Mouse (Mus musculus): ENCODE measurements around the gene Gclm.
"Not testable (repeated sequence)": the region's sequence is repeated elsewhere in the genome, so short reads cannot be mapped to it uniquely, and the experiment has no call there.

The Gclm gene

DNA sequence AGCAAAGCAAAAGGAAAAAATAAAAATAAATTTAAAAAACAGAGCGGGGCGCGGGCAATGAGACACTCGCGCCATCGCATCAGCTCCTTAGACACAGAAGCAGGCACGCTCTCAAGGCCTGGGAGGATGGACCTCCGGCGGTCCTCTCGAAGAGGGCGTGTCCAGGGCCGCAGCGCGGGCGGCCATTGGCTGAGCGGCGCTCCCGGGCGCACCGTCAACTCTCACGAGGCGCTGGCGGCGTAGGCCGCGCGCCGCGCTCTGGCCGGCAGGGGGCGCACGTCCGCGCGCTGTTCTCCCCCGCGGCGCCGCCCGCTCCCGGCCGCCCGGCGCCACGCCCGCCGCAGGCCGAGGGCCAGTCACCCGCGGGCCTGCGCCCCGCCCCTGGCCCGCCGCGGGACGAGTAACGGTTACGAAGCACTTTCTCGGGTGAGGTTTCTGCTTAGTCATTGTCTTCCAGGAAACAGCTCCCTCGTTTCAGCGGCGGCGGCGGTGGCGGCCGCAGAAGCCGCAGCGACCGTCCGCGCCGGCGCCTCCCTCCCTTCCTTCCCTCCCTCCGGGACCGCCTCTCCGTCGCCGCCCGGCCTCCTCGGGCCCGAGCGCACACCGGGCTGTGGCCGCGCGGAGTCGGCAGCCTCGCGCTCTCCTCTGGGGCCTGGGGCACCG is at the start of gene Gclm:
TSS of gene Gclm (plus strand) at position 343 of the 663 bp plus-strand sequence.
- DNase-seq (ENCODE audit: low spot score in 2 of 2) = peak; percentile 79 to 84

- no peak for DNase-seq (ENCODE audit: low spot score in 2 of 2)
Measured at GRCm38 (mm10) chr3:122196621-122197298, 48.6 kb upstream of the Gclm start.

- DNase-seq (ENCODE audit: low spot score in 2 of 2) = no peak
Measured at GRCm38 (mm10) chr3:122198532-122198931, 46.8 kb upstream of the Gclm start.

DNA sequence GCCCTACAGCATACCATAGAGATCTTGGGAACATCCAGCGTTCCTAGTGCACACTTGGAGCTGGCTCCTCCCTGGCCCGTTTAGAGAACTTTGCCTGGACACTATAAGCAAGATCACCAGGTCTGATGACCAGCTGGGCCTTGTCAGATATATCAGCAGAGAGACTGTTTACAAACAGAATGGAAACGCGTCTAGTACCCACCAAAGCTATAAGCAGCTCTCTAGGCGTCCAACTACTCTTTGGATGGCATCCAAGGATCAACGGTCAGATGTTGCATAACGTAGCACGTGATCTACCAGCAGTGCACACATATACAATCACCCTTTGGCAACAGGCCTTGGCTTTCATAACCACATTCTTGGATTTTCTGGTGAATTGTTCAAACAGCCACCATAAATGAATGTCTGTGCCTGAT is 46.4 kb upstream of the Gclm start:
- DNase-seq (ENCODE audit: low spot score in 2 of 2) = no peak

- no peak for DNase-seq (ENCODE audit: low spot score in 2 of 2)
Measured at GRCm38 (mm10) chr3:122199600-122199999, 45.8 kb upstream of the Gclm start.

GRCm38 (mm10) chr3:122200017-122200416 is 45.3 kb upstream of the Gclm start:
- DNase-seq (ENCODE audit: low spot score in 2 of 2) = no peak

GRCm38 (mm10) chr3:122200447-122200846 is 44.9 kb upstream of the Gclm start:
- DNase-seq (ENCODE audit: low spot score in 2 of 2) = no peak

DNA sequence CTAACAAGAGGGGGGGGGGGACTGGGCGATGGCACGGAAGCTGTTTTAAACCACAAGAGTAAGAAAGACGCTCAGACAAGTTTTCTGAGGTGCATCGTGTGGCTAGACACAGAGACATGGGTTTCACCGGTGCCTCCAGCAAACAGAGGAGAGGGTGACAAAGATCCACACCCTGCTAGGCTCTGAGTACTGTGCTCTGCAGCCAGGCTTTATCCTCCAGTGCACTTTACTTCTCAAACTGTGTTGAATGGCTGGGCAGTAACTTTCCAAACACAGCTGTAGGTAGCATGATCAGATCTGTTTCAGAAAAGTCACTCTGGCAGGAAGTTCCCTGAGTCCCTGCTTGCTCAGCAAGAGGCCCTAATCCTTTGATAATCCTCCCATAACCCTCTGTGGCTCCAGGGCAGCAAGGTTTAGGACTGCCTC is 43.0 kb upstream of the Gclm start:
- DNase-seq (ENCODE audit: low spot score in 2 of 2) = no peak

- no peak for DNase-seq (ENCODE audit: low spot score in 2 of 2)
Measured at GRCm38 (mm10) chr3:122203675-122204329, 41.6 kb upstream of the Gclm start.

- DNase-seq (ENCODE audit: low spot score in 2 of 2) = no peak
Measured at GRCm38 (mm10) chr3:122205753-122206152, 39.6 kb upstream of the Gclm start.

GRCm38 (mm10) chr3:122206279-122207070 is 38.9 kb upstream of the Gclm start:
- DNase-seq (ENCODE audit: low spot score in 2 of 2) = no peak

DNA sequence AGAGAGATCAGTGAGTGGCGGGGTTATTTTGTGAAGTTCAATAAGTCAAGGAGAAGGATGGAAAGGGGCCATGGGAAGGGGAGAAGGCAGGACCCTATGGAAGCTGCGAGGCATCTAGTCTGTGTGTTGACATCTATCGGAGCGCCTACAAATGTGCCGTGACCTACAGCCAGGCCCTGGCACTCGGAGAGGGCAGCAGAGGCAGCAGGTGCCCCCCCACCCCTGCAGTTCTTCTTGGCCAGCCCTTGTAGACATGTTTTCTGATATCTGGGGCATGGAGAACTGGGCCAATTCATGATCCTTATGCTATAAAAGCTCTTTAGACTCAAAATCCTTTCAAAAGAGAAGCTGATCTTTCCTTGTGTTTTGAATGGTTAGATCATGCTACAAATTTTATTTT is 37.6 kb upstream of the Gclm start:
- DNase-seq (ENCODE audit: low spot score in 2 of 2) = no peak

- DNase-seq (ENCODE audit: low spot score in 2 of 2) = no peak
Measured at GRCm38 (mm10) chr3:122208296-122209225, 36.8 kb upstream of the Gclm start.

GRCm38 (mm10) chr3:122209511-122209910 is 35.8 kb upstream of the Gclm start:
- DNase-seq (ENCODE audit: low spot score in 2 of 2) = no peak

GRCm38 (mm10) chr3:122210434-122210833 is 34.9 kb upstream of the Gclm start:
- no peak for DNase-seq (ENCODE audit: low spot score in 2 of 2)

GRCm38 (mm10) chr3:122210846-122211245 is 34.5 kb upstream of the Gclm start:
- DNase-seq (ENCODE audit: low spot score in 2 of 2) = no peak

DNA sequence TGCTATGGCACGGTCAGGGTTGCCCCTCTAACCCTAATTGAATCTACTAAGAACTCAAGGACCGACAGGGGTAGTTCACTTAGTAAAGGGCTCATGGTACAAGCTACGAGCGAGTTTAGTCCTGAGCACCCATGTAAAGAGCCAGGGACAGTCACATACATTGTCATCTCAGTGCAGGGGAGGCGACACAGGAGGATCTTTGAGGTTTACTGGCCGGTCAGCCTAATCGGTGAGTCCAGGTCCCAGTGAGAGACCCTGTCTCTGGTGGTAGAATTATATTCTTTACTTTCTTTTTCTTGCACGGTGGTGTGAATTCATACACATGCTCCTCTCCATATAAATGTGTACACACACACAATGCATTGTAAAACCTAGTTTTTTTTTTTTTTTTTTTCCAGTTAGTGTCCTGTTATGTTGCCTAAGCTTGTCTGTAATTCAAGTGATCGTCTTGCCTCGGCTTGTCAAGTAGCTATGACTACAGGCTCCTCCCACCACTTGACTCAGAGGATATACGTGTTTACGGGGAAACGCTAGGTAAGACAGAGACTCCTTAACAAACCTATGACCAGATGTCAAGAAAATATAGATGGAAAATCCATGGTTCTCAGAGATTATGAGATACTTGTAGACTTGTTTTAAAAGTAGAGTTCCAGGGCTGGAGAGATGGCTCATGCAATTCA is 33.8 kb upstream of the Gclm start:
- DNase-seq (ENCODE audit: low spot score in 2 of 2) = no peak

- no peak for DNase-seq (ENCODE audit: low spot score in 2 of 2)
Measured at GRCm38 (mm10) chr3:122221240-122222036, 23.9 kb upstream of the Gclm start.

DNA sequence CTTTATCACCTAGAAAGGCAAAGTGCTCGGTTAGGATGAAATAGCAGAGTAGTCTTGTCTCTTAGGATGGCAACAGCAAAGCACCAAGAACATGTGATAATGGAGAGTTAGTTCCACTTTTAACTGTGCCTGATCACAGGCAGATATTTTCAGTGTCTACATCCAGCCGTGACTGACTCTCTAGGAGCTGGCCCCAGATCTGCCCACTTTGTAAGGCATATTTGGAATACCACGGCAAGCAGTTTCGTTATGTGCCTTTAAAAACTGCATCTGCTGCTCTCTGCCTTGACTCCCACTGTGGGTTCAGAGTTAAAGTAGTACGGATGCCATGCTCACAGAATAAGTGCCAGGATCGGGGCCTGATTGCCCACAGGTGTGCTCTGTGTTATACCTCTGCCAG is 18.4 kb upstream of the Gclm start:
- not testable (repeated sequence) for DNase-seq (ENCODE audit: low spot score in 2 of 2)

GRCm38 (mm10) chr3:122235772-122236171 is 9.6 kb upstream of the Gclm start:
- DNase-seq (ENCODE audit: low spot score in 2 of 2) = no peak
